Mouse (Mus musculus) gastrocnemius, postnatal 4 days (tissue): Measurements from ENCODE around the gene Snrnp40. TPM values are rescaled to one million over a fixed set of nuclear protein-coding genes. Genes with fewer than 3 reads are reported as not detected.

Source experiments
- DNase-seq, 2 experiments: peaks; one replicate each; pipeline ENCODE4 v3.0.0; 2021 to 2022; ENCODE audit warnings: low spot score in 2 of 2, mixed read lengths in 2 of 2
- long read RNA-seq, 2 experiments: library from polyadenylated mRNA; stranded (forward); transcript quantifications; one replicate each; pipeline ENCODE4 v2.0.0; 2021
- total RNA-seq, 2 experiments: library from RNA; stranded (reverse); gene quantifications; 2 replicates each; pipeline ENCODE4 v1.2.3; 2021

Snrnp40 gene
- total RNA-seq: 10 to 100 TPM; 38.5 to 41.3 TPM
- long read RNA-seq, experiment 1, transcript Snrnp40-201 (10 exons, 1,584 nt): major isoform, 69 of 89 reads
- long read RNA-seq, experiment 1, partial matches to known transcripts: 16 of 89 reads
- long read RNA-seq, experiment 1, other reads (novel, unspliced or antisense): 3 of 89 reads
- long read RNA-seq, experiment 2, transcript Snrnp40-201 (10 exons, 1,584 nt): major isoform, 89 of 102 reads
- long read RNA-seq, experiment 2, partial matches to known transcripts: 11 of 102 reads
- long read RNA-seq, experiment 2, other reads (novel, unspliced or antisense): 2 of 102 reads

- peak; percentile 99 for DNase-seq
These were observed at the start of gene Snrnp40, which contains the start of gene Zcchc17 for GRCm38 (mm10) chr4:130359486-130360237. Snrnp40 (plus strand) TSS chr4:130360132. Zcchc17 (minus strand) TSS chr4:130359943.

- no peak for DNase-seq
These were observed 47.4 kb upstream of the Snrnp40 start for GRCm38 (mm10) chr4:130312526-130312925.

- no peak for DNase-seq
These were observed 46.4 kb upstream of the Snrnp40 start for GRCm38 (mm10) chr4:130313552-130313951.

DNA sequence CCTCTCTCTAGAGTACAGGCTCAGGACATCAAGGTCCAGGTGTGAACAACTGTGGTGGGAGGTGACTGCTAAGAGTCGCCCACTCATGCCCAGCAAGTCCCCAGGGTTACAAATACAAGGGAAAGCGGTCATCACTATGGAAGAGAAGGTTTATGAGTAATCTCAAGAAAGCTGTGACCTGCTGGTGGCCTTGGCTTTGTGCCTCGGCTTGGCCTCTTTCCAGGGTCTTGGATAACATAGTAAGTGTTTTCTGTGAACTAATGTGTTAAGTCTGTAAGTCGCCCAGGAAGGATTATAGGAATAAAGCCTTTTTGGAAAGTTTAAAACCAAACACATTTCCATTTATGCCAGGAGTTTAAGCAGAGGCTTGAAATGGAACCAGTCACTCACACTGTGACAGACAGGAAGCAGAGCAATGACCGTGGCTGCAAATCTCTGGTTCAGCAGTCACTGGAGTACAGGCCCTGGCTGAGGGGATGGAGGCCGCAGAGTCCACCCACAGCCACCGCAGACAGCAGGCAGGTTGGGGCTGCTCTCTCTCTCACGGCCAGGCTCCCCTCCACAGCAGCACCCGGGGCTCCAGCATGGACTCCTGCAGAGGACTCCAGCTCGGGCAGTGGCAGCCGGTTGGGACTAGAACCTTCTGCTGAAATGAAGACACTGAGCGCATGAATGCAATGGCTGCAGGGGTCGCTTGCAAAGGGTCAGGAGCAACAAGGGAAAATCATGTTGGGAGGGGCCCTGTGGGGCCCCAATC lies 44.0 kb upstream of the Snrnp40 start:
- DNase-seq: no peak

- DNase-seq: no peak
These were observed 43.2 kb upstream of the Snrnp40 start for GRCm38 (mm10) chr4:130316691-130317090.

GRCm38 (mm10) chr4:130318122-130318521 lies 41.8 kb upstream of the Snrnp40 start:
- DNase-seq: no peak

DNA sequence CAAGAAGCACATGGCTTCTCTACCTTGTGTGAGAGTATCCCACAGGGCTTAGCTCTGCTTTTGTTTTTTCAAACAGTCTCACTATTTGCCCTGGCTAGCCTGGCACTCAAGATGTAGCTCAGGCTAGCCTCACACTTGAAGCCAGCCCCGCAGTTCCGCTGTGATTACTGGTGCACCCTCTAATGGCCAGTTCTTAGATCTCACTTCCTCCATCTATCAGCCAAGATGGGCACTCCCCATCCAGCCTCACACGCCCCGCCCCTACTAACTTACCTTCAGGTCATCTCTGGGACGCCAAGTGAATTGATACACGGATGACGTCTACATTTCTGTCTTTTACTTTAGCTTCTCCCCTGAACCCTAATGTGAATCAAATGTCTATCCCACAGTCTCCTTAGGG lies 40.4 kb upstream of the Snrnp40 start:
- DNase-seq: no peak

DNA sequence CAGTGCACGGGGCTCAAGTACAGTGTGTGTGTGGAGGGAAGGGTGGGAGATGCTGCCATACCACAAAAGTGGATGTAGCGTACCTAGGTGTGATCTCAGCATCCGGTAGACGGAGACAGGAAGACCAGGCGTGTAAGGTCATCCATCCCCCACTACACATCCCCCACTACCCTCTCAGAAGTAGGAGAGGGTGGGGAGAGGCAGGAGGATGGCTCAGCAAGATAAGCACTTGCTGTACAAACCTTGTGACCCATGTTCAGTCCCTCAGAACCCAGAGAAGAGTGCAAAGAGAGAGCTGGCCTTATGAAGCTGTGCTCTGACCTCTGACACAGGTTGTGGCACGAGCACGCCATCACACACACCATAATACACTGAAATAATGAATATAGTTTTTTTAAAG lies 38.3 kb upstream of the Snrnp40 start:
- DNase-seq: no peak

- DNase-seq: no peak
These were observed 37.4 kb upstream of the Snrnp40 start for GRCm38 (mm10) chr4:130322567-130322966.

- DNase-seq: no peak
These were observed 36.8 kb upstream of the Snrnp40 start for GRCm38 (mm10) chr4:130323165-130323564.

GRCm38 (mm10) chr4:130323607-130324006 lies 36.3 kb upstream of the Snrnp40 start:
- no peak for DNase-seq

- no peak for DNase-seq
These were observed 34.5 kb upstream of the Snrnp40 start for GRCm38 (mm10) chr4:130325446-130325845.

DNA sequence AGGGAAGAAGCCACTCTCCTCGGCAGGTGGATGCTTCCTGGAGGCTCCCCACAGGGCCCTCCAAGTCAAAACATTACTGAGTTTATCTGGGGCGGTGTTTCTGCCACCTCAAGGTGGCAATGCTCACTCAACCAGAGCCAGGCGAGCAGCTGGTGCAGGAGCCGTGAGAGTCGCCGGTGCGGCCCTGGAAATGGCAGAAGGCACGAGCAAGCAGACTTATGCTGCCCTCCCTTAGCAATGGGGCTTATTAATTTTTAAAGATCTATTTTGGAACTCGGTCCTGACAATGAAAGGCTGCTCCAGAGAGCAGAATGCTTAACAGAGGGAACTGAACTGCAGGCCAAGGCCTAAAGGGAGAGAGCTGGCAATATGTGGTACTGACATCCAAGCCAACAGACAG lies 32.6 kb upstream of the Snrnp40 start:
- no peak for DNase-seq

- DNase-seq: no peak
These were observed 24.1 kb upstream of the Snrnp40 start for GRCm38 (mm10) chr4:130335867-130336266.

GRCm38 (mm10) chr4:130341691-130342090 lies 18.2 kb upstream of the Snrnp40 start:
- DNase-seq: peak in 1 of 2 experiments; percentile 30

GRCm38 (mm10) chr4:130349666-130350065 lies 10.3 kb upstream of the Snrnp40 start:
- DNase-seq: no peak

GRCm38 (mm10) chr4:130350690-130351422 lies 9.1 kb upstream of the Snrnp40 start:
- DNase-seq: no peak

GRCm38 (mm10) chr4:130352588-130352987 lies 7.3 kb upstream of the Snrnp40 start:
- DNase-seq: no peak

DNA sequence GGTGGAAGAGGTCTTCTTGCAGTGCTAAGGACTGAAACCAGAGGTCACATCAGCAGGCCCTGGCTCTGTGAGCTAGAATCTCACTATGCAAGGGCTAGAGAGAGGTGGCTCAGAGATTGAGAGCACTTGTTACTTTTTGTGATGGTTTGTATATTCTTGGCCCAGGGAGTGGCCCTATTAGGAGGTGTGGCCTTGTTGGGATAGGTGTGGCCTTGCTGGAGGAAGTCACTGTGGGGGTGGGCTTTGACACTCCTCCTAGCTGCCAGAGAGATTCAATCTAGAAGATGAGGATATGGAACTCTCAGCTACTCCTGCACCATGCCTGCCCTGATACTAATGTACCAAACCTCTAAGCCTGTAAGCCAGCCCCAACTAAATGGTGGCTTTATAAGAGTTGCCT lies 2.0 kb upstream of the Snrnp40 start:
- DNase-seq: no peak

DNA sequence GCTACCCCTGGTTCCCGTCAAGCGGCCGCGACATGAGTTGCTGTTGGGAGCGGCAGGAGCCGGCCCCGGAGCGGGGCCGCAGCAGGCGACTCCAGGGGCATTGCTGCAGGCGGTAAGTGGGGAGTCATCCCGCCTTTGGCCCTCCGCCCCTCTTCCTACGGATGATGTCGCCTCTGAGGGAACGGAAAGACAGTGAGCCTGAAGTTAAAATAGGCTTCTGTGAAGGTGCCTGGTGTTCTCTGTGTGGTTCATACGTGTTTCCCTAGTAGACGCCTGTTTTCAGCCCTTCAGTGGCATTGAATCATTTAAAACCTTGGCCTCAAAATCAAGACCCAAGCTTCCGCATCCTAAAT lies 282 bp downstream of the Snrnp40 start:
- no peak for DNase-seq

DNA sequence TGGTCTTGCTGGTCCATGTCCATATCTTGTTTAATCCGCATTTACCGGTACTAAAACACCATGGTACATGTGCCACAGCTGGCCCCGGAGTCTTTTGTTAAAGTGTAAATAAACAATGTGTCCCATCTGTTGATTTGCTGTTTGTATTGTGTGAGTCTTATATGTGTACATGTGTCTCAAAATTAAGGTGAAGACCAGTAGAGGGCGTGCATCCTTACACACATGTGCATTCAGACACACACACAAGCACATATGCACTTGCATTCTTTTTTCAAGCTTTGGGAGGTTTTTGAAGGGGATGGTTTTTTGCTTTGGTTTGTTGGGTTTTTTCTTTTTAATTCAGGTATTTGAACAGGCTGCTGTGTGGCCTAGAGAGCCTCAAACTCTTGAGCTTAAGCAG lies 16.7 kb downstream of the Snrnp40 start:
- DNase-seq: no peak
